Mouse (Mus musculus): ENCODE data around the gene Zfp384.

GRCm38 (mm10) chr6:124995831-124996403, 13.0 kb upstream of the Zfp384 start:
- TF ChIP-seq POLR2A (IDR thresholded peaks at IDR 0.05; ENCODE audit: insufficient read depth, low read depth, low read length) (no peak), CTCF (IDR thresholded peaks at IDR 0.05) (no peak), EP300 (IDR thresholded peaks at IDR 0.05; ENCODE audit: insufficient read depth, low read depth, low read length) (no peak)
